Mouse (Mus musculus) hematopoietic stem cell, adult 5-6 weeks (primary cell): ENCODE results near the gene Sun1. TPM values are rescaled to one million over a fixed set of nuclear protein-coding genes. Genes with fewer than 3 reads are reported as not detected.

Source experiments
- ATAC-seq, 2 experiments: fragments of 125-278 bp in 1 of 2; replicated peaks in 1 of 2; 2 replicates each; pipeline ENCODE4 v1.8.0; 2016 to 2017; ENCODE audit warnings: inconsistent platforms in 2 of 2, mild to moderate bottlenecking in 2 of 2, moderate number of reproducible peaks in 2 of 2, low read depth in 1 of 2, moderate TSS enrichment in 1 of 2; ENCODE audit not compliant: low FRiP score in 2 of 2, poor library complexity in 2 of 2, severe bottlenecking in 2 of 2, insufficient read depth in 1 of 2, low TSS enrichment in 1 of 2
- total RNA-seq: library from RNA; stranded (forward); fragments of 172-1452, 232-1000 nt; gene quantifications from 2 replicates; pipeline ENCODE4 v1.2.3, GENCODE M21; 2017

Sun1 gene
- total RNA-seq, 1 experiment from 2014 or later = 39.6 TPM

GRCm38 (mm10) chr5:139229716-139230115 lies 29.3 kb downstream of the Sun1 start:
- no peak for ATAC-seq

- no peak for ATAC-seq
Observed at GRCm38 (mm10) chr5:139232083-139232482, 31.6 kb downstream of the Sun1 start.

DNA sequence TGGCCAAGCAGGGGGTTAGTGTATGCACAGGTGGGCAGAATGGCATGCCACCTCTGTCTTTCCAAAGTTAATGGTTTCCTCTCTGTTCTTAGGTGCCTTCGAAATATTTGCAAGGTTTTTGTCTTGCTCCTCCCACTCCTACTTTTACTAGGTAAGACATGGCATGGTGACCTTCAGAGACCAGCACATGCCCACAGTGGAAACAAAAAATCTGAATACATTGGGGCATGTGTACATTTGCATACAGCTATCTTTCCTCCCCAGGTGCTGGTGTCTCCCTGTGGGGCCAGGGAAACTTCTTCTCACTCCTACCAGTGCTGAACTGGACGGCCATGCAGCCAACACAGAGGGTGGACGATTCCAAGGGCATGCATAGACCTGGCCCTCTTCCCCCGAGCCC lies 34.0 kb downstream of the Sun1 start:
- no peak for ATAC-seq

DNA sequence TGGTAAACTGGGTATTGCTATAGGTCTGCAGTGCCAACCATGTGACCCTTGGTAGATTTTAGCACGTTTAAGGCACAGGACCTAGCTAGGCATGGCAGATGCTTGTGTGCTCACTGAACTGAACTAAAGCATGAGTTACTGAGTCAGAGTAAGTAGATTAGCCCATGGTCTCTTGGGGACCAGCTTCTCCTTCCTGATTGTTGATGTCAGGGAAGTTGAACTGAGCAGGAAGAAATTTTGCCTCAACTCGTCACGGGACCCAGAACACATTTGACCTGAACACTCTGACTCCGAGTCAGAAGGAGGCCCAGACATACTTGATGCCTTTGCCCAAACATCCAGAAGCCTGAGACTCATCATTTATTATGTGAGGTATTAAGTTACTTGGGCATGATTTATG lies 37.0 kb downstream of the Sun1 start:
- ATAC-seq = no peak

DNA sequence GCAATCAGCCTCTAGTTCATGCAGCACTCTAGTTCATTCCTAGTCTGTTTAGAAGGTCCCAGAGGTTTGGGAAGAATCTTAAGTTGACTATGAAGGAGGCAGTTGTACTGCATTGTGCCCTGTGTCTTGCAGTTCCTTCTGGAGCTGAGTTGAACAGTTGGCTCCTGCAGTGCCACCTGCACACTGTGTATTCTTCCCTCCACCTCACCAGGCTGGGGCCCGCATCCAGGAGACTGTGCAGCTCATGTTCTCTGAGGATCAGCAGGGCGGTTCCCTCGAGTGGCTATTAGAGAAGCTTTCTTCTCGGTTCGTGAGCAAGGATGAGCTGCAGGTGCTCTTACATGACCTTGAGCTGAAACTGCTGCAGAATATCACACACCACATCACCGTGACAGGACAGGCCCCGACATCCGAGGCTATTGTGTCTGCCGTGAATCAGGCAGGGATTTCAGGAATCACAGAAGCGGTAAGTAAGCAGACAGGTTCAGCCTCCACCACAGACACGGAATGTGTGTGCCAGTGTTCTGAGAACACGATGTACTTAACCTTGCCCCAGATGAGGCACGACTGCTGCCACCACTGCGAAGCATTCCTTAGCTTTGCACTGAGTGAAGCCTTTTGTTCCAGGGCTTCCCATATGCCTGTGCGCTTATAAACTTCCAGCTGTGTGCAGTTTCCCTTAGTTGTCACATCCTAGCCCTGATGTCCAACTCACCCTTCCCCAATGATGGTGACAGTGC lies 40.8 kb downstream of the Sun1 start:
- ATAC-seq = no peak

- no peak for ATAC-seq
Observed at GRCm38 (mm10) chr5:139243384-139243783, 42.9 kb downstream of the Sun1 start.

DNA sequence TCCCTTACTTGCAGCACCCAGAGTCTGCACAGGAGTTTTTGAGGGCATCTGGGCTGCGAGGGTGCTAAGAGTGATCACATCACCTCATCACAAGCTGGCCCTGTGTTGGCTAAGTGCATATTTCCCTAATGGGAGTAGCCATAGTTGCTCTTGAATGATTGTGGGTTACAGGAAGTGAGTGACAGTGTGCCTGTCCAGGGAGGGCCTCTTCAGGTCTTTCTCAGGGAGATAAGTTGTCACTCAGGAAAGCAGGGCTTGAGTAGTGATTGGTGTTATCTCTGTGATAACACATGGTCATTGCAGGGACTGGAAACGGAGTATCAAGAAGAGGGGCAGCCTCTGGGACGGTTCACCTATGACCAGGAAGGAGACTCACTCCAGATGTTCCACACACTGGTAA lies 47.3 kb downstream of the Sun1 start:
- no peak for ATAC-seq

DNA sequence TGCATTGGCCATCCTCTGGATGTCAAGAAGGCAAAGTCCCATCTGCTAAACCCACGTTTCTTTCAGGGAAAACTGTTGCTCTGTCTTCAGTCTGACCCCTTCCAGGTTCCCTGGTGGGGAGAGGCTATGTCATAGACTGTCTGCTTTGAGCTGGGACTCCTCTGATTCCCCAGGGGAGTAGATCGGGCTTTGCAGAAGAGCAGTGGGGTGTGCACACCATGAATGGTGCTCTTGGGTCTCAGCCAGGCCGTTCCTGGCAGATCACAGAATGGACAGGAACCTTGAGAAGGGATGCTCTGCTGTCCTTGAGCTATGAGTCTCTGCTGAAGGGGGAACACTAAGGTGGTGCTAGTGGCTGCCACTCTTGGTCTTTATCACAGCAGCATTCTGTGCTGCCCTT lies 48.4 kb downstream of the Sun1 start:
- no peak for ATAC-seq

DNA sequence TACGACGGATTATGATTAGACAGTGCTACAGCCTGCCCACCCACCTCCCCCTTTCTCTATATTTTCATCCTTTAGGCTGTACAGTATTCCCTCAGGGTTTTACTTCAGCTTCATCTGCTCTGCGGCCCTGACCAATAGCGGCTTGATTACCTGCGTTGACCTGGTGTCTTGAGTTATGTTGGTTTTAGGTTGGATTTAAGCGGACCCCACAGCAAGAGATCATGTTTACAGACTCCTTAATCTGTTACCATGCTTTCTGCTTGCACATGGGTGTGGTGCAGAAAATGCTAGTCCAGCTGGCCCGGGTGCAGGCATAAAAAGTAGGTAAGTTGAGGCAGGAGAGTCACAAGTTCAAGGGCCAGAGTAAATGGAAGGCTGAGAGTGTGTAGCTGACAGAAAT lies 50.8 kb downstream of the Sun1 start:
- no peak for ATAC-seq

DNA sequence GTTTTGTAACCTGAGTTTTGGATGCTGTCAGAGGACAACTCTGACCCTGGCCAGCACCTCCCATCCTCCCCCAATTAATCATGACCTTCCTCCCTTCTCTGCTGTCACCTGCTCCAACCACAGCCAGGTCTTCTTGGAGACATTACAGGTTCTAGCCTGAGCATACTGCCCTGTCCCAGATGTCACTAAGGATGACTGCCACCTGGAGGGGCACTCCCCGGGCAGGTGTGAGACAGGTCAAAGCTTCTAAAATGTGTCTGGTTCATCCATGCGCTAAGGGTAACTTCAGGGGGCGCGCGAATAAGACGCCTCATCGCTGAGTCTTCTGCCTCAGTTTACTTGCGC lies 51.3 kb downstream of the Sun1 start:
- ATAC-seq = peak; percentile 3; a peak in 2 of 4 replicates

DNA sequence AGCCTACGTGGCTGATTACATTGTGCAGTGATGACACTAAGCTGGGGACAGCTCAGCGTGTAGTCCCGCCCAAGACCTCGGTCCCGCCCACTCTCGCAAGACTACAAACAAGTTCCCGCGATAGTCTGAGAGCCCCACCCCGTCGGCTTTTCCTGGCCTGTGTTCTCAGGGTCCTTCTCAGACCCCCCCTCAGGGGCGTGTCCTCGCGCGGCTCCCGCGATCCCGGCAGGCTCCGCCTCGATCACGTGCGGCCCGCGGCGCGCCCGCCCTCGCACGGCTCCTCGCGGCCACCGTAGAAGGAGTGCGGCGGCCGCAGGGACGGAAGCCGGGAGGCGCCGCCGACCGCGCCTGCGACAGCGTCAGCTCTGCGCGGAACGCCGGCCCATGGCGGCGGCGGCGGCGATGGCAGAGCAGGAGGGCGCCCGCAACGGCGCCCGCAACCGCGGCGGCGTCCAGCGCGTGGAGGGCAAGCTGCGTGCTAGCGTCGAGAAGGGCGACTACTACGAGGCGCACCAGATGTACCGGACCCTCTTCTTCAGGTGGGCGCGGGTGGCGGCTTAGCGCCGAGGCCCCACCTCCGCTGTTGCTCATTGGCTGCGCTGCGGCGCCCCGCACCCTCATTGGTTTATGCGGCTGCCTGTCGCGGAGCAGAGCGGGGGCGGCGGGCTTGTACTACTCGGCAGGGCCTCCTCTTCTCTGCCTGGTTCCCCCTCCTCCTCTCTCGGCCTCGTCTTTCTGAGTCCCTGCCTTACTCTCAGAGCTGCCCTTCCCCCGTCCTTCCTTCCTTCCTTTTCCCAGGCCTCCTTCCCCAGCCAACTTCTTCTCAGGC lies 51.9 kb downstream of the Sun1 start, which contains the start of gene Get4:
Gene Get4 (plus strand): TSS at position 244 of the 829 bp plus-strand sequence.
- peak; percentile 86 to 87 for ATAC-seq

- ATAC-seq = peak; percentile 8 to 34
Observed at GRCm38 (mm10) chr5:139252910-139253245, 52.4 kb downstream of the Sun1 start.

DNA sequence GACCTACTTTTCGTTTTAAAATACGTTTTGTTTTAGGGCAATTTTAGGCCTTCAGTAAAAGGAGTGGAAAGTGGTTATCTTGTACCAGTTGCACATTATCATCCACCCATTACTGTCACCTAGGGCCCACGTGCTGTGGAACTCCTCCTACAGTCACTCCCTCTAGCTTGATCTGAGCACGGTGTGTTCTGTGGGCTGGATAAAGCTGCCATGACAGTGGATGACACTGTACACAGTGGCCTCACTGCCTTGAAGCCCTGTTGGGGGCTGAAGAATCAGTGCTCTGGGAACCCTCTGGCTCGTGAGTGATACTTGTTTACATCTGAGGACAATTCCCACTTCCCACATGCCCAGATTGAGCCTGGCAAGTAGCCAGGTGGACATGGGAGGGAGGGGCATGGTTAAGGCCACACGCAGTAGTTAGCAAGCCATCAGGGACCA lies 52.9 kb downstream of the Sun1 start:
- peak in 1 of 2 experiments; percentile 37; a peak in 1 of 4 replicates for ATAC-seq

GRCm38 (mm10) chr5:139254938-139255337 lies 54.5 kb downstream of the Sun1 start:
- no peak for ATAC-seq

- no peak for ATAC-seq
Observed at GRCm38 (mm10) chr5:139255777-139256176, 55.3 kb downstream of the Sun1 start.

- no peak for ATAC-seq
Observed at GRCm38 (mm10) chr5:139256211-139256765, 55.9 kb downstream of the Sun1 start.

GRCm38 (mm10) chr5:139257265-139257664 lies 56.8 kb downstream of the Sun1 start:
- ATAC-seq = no peak

DNA sequence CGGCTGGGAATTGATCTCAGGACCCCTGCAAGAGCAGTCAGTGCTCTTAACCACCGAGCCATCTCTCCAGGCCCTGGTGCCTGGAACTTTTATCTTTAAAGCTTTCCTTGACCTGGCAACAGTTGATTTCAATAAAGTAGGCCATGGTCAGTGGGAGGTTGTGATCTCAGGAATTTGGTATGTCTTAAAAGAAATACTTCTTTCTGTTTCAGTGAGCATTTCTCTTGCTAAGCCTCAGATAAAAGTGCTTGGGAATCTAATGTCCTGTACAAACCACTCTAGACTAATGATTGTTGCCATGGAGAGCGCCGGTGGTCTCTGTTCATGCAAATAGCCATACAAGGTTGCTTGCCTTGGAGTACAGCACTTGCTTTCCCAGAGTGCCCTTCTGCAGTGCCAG lies 57.4 kb downstream of the Sun1 start:
- ATAC-seq = no peak
